Mouse (Mus musculus): ENCODE data around the gene Rab11fip4.

The Rab11fip4 gene

DNA sequence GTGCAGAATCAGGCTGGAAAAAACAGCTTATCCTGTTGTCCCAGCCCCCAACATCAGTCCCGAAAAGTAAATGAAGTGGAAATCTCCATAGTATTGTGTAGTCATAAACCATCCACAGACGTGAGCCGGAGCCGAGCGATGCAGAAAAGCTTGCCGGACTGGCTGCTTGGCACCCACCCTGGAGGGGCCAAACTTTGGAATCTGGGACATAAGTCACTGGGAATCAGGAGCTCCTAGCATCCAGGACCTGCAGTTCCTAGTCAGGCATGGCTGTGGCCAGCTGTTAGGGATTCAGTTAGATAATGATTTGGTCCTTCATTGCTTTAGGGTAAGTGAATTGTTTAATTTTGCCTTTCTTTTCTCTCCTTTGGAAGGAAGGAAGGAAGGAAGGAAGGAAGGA lies 122.2 kb downstream of the Rab11fip4 start:
- no peak for DNase-seq (ENCODE audit: low spot score in 2 of 2)

DNA sequence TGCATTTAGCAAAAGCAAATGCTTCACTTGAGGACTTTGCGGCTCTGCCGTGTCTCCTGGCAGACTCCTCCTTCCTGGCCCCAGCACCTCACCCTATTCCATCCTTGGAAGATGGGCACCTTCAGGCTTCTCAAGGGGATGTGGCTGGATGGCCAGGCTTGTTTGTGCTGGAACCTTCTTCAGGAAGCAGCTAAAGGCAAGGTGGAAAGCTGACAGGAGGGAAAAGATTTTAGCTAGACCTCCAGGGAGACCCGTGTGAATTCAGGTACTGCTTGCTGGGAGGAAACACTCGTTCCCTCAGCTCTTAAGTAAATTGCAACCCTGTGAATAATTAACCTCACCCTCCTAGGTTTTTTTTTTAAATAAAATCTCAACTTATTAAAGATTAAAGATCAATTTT lies 122.7 kb downstream of the Rab11fip4 start:
- DNase-seq (ENCODE audit: low spot score in 2 of 2) = no peak

DNA sequence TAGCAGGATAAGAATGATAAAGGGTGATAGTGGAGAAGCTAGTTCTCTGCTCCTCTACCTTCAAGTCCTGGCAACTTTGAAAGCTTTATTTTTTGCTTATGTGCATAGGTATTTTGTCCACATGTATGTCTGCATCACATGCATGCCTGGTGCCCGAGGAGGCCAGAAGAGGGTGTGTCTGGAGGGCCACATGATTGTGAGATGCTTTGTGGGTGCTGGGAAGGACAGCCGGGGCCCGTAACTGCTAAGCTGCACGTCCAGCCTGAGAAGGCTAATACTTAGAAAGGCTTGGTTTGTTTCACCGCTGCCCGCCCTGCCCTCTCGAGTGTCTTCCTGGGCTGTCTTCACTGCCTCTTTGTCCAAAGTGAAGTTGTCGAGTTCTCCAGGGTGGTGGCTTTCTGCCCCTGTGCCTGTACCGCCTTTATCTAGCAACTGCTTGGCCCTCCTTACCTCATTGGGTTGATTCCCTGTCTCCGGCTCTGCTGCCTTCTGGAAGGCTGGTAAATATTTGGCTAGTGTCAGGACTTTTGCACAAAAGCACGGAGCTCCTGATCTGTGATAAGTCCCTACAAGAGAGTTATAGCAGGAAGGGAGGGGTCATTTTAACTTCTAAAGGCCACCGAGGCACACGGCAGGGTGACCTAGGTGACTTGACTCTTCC lies 123.2 kb downstream of the Rab11fip4 start:
- DNase-seq (ENCODE audit: low spot score in 2 of 2) = no peak

DNA sequence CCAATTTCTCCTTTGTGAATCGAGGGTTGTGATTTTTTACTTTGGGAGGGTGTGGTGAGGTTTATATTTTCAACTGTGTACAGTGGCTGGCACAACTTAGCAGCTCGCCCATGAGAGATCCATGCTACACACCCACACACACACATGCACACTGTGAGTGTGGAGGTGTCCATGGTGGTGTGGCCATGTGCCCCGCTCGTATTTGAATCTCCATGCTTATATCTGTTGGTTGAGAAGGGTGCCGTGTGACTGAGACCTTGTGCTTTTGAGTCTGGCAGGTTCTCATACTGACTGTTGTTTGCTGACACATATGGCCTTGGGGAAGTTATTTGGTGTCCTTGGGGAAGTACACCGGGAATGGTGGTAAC lies 123.7 kb downstream of the Rab11fip4 start:
- no peak for DNase-seq (ENCODE audit: low spot score in 2 of 2)

DNA sequence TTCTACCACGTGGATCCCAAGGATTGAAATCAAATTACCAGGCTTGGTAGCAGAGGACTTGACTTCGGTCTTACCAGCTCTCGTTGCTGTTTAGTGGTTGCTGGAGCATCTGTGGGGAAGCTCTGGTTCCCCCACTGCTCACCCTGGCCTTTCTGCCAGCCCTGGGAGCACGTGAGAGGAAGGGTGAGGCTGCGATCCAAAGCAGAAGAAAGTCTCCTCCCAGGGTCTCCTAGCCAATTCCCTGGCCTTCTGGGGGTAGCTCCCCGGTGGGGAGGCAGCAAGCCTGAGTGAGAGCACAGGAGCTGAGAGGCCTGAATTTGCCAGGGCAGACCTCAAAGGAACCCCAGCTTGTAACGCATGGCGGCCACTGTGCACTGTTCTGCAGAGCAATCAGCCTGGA lies 124.3 kb downstream of the Rab11fip4 start:
- no peak for DNase-seq (ENCODE audit: low spot score in 2 of 2)

DNA sequence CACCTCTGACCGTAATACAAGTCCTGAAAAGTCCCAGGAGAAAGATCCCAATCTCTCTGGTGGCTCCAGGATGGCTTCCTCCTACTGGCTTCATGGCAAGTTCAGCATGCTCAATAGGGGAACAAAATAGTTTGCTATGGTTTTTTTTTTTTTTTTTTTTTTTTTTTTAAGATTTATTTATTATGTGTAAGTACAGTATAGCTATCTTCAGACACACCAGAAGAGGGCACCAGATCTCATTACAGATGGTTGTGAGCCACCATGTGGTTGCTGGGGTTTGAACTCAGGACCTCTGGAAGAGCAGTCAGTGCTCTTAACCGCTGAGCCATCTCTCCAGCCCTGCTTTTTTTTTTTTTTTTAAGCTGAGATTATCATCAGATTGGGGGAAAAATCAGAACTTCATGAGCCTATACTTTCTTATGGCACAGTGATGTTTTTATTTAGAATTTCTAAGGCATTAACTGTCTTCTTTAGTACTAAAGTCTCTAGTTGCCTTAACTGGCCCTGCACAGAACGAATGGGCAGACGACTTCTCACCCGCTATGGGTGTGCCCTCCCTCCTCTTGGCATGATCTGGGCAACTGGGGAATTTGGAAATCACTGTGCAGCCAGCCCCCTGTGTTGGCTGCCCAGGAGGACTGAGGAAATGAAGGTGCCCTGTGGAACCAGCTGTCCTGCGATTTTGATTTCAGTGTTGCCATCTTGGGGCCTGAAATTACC lies 124.9 kb downstream of the Rab11fip4 start:
- DNase-seq (ENCODE audit: low spot score in 2 of 2) = no peak

DNA sequence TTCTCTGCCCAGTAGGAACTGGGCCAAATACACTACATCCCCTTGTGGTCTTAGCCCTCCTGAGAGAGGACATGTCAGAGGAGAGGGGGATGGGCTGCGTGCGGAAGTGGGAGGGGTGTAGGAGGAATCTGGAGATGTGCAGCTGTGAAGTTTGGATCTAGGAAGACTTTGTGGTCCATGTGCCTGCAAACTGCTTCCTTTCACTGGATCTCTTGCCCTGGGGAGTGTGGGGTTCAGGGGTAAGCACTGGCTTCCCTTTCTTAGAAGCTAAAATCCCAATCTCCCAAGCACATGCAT lies 125.4 kb downstream of the Rab11fip4 start:
- no peak for DNase-seq (ENCODE audit: low spot score in 2 of 2)

DNA sequence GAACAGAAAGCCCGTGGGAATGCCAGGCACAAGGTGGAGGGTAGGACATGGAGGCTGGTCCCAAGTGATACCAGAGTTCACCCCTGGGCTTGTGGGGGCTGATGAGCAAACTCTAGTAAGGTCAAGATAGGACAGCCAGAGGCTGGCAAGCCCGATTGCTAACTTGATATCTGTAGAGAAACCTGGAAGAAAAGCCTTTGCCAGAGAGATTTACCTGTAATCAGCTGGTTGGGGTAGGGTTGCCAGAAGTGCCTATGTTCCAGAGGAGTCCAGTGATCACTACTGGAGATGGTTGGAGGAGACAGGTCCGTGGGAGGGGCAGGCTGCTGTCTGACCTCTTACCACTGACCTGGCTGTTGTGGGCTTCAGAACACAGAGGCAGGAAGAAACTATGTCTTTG lies 126.3 kb downstream of the Rab11fip4 start:
- DNase-seq (ENCODE audit: low spot score in 2 of 2) = no peak

DNA sequence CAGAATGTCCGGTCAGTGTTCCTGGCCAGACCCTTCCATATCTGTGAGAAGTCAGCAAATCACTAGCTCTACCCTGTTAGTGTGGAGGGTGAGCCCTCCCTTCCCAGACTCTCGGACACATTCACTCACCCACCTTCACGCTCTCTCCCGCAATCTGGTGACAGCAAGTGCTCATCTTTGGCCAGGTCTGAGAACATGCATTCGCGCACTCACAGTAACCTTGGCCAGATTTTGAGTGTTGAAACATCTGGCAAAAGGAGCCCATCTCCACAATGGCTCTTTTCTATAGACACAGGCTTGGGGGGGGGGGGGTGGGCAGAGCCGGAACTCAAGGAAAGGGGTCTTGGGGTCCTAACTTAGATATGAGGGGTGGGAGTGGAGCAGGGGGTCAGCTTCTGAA lies 126.8 kb downstream of the Rab11fip4 start:
- no peak for DNase-seq (ENCODE audit: low spot score in 2 of 2)

DNA sequence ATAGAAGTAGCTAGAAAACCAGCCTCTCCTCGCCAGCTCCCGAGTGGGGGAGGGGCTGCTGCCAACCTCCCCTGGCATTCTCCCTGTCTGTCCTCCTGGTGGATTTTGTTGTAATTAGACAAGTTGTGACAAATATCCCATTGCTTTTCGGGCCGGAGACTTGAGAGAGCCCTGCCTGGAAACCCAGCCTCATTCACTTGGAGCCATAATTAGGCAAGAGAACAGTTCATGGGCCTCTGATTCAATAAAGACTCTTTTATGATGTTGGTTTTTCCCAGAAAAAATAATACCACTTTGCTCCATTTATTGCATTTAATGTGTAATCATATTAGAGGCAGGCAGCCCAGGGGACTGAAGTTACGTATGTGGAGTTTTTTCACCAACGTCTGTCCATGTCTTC lies 127.2 kb downstream of the Rab11fip4 start:
- DNase-seq (ENCODE audit: low spot score in 2 of 2) = no peak

DNA sequence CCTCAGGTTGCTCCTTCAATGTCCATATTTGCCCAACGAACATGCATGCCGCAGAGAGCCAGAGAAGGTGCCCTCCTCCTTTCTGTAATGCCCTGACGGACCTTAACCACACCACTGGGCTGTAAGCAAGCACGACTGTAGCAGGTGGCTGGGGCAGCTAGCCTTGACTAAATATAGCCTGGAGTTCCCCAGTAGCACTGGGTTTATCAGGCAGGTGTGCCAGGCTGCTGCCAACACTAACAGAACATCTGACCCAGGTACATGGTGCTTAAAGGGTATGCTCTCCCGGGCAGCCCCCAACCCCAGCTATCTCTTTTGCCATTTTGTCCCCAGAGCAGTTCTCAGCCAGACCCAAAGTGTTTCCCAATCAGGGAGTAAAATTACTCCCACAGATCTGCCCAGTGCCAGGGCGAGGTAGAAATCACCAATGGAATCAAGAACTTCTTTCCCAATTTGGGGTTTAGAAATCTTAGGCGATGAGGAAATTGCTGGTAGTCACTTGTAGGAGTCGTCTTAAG lies 127.9 kb downstream of the Rab11fip4 start:
- DNase-seq (ENCODE audit: low spot score in 2 of 2) = no peak

DNA sequence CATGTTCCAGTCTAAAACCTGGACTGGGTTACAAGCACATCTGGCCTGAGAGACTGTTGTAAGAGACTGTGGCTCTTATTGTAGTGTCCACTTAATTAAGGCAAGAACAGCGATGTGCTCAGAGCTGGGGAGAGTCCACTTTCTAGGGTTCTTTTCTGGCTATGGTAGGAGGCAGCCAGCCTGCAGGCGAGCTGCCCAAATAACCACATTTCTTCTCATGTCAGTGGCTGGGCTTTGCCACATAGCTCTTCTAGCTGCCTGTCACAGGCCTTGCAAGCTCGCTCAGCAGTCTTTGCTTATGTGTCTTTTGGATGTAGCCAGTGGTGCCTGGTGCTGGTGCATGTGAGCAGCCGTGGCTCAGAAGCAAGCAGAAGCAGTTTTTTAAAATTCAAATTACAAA lies 129.7 kb downstream of the Rab11fip4 start:
- DNase-seq (ENCODE audit: low spot score in 2 of 2) = no peak

DNA sequence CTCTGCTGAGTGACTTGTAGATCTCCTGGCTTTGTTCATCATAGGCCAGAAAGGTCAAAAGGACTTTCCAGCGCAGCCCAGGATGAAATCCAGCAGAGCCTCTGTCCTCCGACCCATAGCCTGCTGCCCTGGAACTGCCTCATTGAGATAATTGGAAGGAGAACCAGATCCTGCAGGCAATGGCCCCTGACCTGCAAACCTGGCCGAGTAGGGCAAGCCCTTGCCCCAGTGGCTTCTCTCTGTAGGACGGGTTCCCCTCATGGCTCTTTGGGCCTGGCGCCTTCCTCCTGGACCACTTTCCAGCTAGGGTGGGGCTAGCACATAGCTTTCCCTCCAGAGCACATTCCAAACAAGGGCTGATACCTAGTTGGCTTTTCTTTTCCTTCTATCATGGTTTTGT lies 131.8 kb downstream of the Rab11fip4 start:
- no peak for DNase-seq (ENCODE audit: low spot score in 2 of 2)

DNA sequence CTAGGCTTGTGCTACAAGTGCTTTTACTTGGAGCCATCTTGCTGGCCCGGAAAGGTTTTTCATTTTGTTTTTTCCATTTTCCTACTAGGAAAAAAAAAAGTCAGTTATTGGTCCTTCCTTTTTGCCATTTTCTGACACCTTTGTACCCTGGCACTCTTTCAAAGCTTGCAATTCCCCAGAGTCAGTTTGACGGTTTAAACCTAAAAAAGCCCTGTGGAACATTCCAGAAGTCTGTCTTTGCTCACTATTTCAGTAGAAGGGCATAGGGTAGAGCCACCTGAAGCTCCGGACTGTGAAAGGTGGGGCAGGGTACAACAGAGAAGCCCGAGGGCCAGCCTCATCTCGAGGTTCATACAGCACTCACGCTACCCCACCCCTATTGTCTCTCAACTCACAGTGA lies 134.0 kb downstream of the Rab11fip4 start:
- DNase-seq (ENCODE audit: low spot score in 2 of 2) = no peak

DNA sequence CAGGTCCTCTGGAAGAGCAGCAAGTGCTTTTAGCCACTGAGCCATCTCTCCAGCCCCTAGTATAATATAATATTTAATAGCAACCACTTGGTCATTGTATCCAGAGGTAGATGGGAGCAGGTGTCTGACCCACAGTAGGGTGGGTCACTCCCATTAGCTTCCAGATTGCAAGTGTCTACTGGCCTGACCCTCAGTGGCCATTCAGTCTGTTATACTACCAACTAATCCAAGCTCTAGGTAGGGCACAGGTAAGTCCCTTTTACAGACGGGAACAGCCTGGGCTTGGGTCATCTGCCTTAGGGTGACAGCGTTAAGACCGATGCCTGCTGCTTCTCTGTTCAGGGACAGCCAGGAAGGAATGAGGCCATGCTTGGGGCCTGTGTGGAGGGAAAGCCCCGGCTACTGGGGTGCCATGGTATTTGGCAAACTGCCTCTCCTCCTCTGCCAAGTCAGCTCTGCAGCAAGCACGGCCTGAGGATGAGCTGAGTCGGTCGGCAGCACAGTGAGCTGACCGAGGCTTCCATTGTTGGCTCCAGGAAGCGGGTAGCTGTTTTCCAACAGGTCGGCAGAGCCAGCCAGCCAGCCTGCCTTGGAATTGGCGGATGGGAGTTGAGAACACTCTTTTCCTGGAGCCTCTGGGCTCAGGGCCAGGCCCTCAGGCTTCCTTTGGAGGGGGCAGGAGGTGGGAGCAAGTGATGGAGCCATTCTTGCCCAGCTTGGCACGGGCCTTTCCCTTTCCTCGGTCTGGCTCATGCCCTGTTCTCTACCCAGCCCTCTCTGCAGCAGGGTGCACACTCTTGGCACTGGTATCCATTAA lies 138.4 kb downstream of the Rab11fip4 start:
- DNase-seq (ENCODE audit: low spot score in 2 of 2) = no peak

DNA sequence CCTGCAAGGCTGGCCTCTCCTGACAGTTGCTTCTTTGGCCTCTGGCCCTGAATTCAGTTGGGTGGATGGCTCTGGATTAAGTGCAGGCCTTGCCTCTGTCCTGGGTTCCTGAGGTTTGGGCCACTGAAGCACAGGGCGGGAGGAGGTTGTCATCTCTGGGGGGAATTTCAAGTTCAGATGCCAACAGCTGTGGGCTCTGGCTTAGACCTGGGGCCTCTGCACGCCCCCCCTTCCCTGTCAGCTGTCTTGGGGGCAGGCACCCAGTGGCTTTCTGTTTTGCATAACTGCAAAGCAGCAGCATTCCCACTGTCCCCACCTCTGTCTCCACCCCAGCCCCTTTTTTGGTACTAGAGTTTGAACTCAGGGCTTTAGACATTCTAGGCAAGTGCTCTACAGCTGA lies 139.4 kb downstream of the Rab11fip4 start:
- DNase-seq (ENCODE audit: low spot score in 2 of 2) = no peak

DNA sequence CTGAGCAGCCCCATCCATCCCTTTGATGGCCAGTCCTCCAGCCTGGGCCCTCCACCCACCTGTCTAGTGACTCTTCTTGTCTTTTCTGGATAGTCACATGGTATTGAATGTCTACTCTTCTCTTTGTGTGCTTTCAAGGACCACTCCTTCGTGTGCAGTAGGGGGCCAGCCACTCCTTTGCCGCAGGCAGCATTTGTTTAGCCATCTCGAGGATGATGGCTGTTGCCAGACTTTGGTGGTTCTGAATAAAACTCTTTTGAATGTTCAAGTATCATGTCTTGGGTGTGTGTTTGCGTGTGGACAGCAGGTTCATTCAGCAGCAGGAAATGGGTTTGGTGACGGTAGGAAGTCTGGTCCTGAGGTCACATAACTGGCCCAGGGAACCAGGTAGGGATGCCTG lies 140.5 kb downstream of the Rab11fip4 start:
- no peak for DNase-seq (ENCODE audit: low spot score in 2 of 2)

DNA sequence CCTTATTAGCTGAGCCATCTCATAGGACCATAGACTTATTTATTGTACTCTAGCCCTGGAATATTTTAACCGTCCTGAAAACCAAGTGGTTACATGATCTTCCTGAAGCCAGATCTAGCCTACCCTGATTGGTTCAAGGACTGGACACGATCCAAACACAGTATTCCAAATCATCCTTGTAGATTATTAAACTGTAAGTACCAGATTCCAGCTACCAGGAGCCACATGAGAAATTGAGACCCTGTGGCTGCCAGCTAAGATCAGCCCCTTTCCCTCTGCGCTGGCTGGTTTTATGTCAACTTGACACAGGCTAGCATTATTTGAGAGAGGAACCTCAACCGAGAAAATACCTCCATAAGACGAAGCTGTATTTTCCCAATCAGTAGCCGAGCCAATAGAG lies 142.0 kb downstream of the Rab11fip4 start:
- no peak for DNase-seq (ENCODE audit: low spot score in 2 of 2)

DNA sequence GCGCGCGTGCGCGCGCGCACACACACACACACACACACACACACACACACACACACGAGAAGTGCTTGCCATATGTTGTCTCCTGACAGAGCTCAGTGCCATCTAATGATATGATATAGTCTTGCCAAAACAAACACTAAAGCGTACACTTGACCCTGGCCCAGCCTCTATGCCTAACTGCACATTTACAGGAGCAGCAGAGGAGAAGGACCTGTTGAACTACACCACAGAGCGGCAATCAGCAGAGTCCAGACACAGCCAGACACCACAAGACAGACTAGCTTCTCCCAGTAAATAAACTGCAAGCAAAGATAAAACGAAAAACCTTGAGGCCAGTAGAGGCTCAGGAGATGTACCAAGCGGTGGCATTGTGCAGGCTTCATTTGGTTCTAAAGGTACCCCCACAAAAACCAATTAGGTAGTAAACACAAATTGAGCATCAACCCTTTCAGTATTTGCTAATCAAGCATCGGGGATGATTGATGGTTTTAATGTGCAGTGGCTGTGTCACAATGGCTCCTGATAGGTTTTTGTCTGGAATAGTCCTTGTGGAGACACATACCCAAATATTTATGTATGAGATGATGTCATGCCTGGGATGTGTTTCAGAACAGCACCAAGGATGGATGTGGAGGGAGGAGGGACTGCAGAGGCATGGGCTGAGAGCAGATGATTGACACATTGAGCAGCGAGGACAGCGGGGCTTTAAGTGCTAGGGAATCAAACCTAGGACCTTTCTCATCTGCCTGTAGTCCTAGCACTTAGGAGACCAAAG lies 145.4 kb downstream of the Rab11fip4 start:
- DNase-seq (ENCODE audit: low spot score in 2 of 2) = no peak

DNA sequence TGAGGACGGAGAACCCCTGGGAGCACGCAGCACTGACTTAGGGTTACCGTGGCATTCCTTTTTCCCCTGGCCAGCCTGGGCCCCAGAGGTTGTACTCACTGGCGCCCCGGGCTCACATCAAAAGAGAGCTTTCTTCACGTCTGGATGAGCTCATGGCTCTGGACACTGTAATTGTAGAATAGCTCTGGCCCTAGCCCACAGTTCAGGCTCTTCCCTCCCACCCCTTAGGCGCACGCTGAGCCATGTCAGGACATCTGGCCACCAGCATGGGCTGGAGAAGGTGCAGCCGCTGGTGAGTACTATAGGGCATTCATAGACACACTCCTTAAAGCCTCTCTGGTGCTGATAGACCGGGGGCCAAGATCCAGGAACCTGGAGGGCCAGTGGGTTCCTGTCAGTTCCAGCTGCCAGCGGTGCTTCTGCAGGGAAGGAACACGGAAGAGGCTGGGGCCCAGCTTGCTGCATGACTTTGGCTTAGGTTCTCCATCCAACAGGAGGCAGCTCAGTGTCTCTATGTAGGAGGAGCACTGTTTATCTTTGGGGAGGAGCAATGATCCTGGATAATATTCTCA lies 146.2 kb downstream of the Rab11fip4 start:
- DNase-seq (ENCODE audit: low spot score in 2 of 2) = no peak

DNA sequence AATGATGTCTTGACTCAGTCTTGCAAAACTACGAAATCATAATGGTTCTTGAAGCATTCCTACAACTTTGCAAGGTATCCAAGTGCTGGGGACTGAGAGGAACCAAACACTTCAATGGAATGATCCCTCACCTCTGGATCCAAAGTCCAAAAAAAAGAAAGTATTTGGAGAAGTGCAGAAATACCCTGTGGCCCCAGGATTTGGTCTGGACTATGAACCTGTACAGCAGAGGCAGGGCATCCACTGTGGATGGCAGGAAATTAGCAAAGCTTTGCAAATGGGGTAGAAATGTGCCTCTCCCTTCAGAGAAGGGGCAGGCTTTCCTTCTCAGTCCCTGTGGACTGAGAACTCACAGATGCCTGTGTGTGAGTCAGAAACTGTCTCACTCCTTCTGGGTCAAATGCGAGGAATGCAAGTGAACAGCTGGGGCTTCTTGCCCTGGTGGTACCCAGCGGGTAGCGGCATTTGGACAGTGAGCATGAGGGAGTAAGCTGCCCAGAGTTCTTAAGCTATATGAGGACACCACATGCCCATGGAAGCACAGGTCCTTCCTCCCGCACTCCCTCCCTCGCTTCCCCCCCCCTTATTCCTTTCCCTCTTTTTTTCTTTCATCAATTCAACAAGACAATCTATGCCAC lies 147.0 kb downstream of the Rab11fip4 start:
- DNase-seq (ENCODE audit: low spot score in 2 of 2) = no peak
